Mouse (Mus musculus) urinary bladder, postnatal 14 days (tissue): ENCODE data around the gene Eva1a.

Source experiments
- DNase-seq: peaks from one replicate; pipeline ENCODE4 v3.0.0; 2021; ENCODE audit warnings: low spot score

Eva1a gene

DNA sequence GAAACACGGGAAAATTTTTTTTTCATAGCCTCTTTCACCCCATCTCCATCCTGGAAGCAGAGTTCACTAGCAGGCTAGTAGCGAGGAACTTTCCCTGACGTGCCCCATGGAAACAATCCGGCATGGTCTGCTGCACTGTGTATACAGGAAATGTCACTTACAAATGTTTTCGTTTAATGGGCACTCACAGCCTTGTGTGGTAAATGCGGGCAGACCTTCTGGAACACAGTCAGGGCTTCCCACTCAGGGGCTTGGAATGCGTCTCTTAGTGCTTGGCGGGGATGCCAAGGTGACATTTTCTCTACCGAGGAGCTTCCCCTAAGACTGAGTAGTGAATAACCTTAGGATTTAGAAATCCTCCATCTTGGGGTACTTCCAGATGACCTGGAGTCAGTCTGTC lies 87.0 kb downstream of the Eva1a start:
- no peak for DNase-seq

- DNase-seq, result no peak
Observed at GRCm38 (mm10) chr6:82129630-82130217, 88.9 kb downstream of the Eva1a start.

DNA sequence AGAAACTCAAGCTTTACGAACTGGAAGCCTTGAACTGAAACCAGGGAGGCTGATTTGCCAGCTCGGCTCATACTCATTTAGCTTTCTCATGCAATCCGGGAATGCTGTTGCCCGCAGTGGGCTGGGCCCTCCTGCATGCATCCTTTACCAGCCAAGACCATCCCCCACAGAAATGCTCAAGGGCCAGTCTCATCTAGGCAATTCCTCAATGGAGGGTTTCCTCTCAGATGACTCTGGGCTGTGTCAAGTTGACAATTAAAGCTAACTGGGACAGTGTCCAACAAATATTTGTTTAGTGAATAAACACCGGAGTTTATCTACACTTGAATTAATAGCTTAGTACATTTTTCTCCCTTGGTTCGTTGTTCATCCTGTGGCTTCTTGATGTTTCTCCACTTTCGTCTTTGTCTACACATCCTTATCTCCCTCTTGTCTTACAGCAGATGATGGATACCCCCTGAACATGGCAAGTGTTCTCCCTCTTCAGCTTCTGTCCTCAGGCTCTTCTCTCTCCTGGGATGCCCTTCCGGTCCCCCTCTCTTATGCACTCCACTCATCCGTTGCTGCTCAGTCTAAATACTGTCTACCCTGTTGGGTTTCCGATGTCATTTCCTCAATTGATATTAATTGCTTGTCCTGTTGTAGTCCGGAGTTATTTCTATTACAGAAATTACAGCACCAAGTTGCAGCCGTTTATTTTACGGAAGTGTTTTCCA lies 92.2 kb downstream of the Eva1a start:
- no peak for DNase-seq

DNA sequence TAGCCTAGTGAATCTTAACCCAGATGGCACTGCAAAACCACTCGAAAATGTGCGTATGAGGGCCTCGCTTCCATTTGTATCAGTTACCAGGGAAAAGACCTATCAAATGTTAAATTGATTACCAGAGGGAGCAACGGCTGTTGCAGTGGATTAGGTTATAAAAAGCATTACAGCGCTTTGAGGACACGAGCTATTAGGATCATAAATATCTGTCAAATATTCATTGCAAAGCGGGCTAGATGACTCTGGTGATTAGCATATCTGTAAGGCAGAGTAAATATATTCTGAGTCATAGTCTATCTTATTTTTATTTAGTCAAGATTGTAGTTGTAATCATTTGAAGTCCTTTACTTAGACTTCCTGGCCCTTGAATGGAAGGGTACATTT lies 92.7 kb downstream of the Eva1a start:
- no peak for DNase-seq

- DNase-seq, result no peak
Observed at GRCm38 (mm10) chr6:82135959-82136712, 95.3 kb downstream of the Eva1a start.
